Mouse (Mus musculus) T-helper 1 cell (primary cell): Measurements from ENCODE around the gene 1700007K13Rik.

Experiments
- in situ Hi-C: fragments of 300-600 bp; cut with MboI, MseI; formaldehyde crosslinking; loops from one replicate; pipeline ENCODE4 v1.15.1; 2025; ENCODE audit warnings: high pct_unique_total_duplicates

1700007K13Rik gene

DNA sequence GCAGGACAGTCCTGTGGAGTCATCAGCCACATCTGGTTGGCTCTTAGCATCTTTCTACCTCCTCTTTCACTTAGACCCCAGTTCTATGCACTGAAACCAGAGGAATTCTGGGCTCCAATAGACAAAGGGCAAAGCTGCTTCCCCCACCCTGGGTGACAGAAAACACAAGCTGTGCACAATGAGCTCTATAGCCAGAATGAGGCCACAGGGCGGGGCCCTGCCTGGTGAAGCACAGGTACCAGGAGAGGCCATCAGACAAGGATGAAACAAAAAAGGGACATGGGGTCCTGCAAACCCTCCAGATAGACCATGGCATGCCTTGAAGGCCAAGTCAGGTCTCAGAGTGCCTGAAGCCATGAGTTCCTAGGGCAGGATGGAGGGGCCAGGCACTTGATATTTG is 49.6 kb downstream of the 1700007K13Rik start:
- in situ Hi-C loops, result no loop called here

DNA sequence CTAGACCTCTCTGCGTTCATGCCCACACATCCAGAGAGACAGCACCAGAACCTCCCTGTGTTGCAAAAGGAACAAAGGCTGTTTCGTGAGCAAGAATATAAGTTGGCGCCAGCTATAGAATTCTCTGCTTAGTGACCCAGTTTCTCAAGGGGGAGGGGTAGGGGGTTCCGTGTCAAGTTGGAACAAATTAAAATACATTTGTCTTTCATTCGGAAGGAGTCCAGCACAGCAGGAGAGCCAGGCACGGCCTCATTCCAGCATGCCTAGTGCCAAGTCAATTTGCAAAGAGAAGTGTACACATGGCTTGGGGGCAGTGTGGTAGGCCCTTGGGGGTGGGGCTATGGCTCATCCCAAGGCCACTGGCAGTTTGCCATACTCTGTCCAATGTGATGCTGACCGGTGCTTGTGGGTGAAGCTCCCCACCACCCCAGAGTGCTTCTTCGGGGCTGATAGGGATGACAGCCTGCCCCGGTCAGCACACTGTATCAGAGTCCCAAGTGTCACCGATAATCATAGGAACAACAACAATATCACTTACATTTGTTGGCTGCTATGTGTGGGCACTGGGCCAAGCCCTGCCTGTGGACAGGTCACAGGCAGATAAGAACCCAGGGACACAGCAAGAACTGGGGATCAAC is 50.6 kb downstream of the 1700007K13Rik start:
- in situ Hi-C loops, result no loop called here

DNA sequence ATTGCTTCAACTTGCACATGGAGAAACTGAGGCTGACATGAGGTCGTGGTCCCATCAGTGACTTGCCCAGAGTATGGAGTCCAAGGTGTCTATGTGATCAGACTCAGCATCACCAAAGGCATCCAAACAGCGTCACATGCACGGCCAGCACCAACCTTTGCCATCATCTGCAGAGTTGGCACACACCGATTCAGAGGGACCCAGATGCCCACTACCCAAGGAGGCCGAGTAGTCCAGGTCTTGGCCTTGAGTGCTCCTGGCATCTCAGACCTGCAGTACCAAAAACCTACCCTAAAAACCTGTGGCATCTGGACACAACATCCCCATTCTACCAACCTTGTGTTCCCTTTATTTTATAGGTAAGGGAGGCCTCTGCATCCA is 51.4 kb downstream of the 1700007K13Rik start:
- in situ Hi-C loops, result loop anchor here (5.0 kb wide), 1 partner anchor 212 kb away; no protein-coding TSS in a partner anchor

DNA sequence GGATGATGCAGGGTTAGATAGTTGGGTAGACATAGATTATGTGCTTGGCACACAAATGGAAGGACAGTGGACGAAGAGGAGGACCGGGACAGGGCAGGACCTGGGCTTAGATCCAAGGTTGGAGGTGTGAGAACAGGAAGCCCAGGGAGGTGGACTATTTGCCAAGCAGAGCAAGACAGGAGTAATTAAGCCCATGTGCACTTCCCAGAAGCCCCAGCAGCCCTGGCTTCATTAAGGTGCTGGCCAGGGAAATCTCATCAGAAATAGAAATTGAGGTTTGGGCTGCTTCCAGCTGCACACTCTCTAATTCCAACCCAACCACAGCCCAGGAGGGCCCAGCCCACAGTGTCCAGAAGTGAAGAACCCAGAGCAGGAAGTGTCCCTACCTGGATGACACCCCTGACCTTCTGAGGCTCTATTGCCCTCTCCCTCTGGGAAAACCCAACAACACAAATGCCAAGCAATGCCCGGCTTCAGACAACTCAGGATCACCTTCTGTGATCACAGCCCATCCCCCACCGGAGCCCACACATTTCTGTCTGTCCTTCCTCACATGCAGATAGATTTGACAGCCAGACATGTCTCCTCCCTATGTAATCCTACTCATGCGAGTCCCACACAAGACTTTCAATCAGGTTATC is 51.9 kb downstream of the 1700007K13Rik start:
- in situ Hi-C loops, result loop anchor here (5.0 kb wide), 1 partner anchor 212 kb away; no protein-coding TSS in a partner anchor

DNA sequence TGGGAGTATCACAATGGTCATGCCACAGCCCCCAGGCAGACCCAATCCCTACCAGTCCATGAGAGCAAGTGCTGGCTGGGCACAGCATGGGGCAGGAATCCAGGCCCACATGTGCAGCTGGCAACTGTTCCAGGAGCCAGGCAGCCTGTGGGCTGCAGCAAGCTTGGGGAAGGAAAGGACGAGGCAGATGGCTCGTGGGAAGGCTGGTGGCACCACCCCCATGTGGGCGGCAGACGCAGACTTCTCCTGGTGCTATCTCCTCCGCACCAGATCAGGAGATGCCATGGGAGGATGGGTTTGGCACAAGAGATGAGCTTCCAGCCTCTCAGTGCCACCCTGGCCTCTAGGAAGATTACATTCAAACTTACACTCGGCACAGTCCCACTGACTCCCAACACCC is 53.2 kb downstream of the 1700007K13Rik start:
- in situ Hi-C loops, result loop anchor here (5.0 kb wide), 1 partner anchor 211 kb away; no protein-coding TSS in a partner anchor
